Mouse (Mus musculus) G1E (cell line): ENCODE measurements around the gene Ddah1.

Experiments used
- CTCF ChIP-seq: IDR thresholded peaks from 2 replicates; pipeline ENCODE4 v1.5.1; 2012; ENCODE audit warnings: low read depth, low read length, inconsistent platforms, mixed read lengths
- GATA1 ChIP-seq: IDR thresholded peaks from 2 replicates; pipeline ENCODE4 v1.6.1; 2012; ENCODE audit warnings: borderline replicate concordance, low read length, inconsistent platforms, mixed read lengths
- POLR2AphosphoS5 ChIP-seq: IDR thresholded peaks from 2 replicates; pipeline ENCODE4 v1.6.1; 2012; ENCODE audit warnings: low read depth, low read length, inconsistent platforms; ENCODE audit not compliant: insufficient replicate concordance
- TAL1 ChIP-seq: conservative IDR thresholded peaks from 2 replicates; pipeline ENCODE4 v1.6.1; 2012; ENCODE audit warnings: low read depth, low read length, inconsistent platforms, mixed read lengths

- no peak for TF ChIP-seq CTCF
- TF ChIP-seq POLR2AphosphoS5, result no peak
- no peak for TF ChIP-seq GATA1
- no peak for TF ChIP-seq TAL1
These were observed 93.6 kb downstream of the Ddah1 start for GRCm38 (mm10) chr3:145852041-145852440.
